Mouse (Mus musculus): ENCODE data around the gene Dhps. TPM values are rescaled to one million over a fixed set of nuclear protein-coding genes. Genes with fewer than 3 reads are reported as not detected.
"Not testable (repeated sequence)": the region's sequence is repeated elsewhere in the genome, so short reads cannot be mapped to it uniquely, and the experiment has no call there.

Dhps gene
- polyA plus RNA-seq, 1 experiment: 68.7 TPM

- DNase-seq (ENCODE audit: extremely low spot score in 1 of 2, low spot score in 1 of 2): peak; percentile 90 to 96
These were observed 11.5 kb upstream of the Dhps start, which contains the start of gene Fbxw9 for GRCm38 (mm10) chr8:85059879-85060616. Gene Fbxw9 (plus strand): TSS chr8:85060055.

- no peak for DNase-seq (ENCODE audit: extremely low spot score in 1 of 2, low spot score in 1 of 2)
These were observed 9.0 kb upstream of the Dhps start for GRCm38 (mm10) chr8:85062603-85063002.

DNA sequence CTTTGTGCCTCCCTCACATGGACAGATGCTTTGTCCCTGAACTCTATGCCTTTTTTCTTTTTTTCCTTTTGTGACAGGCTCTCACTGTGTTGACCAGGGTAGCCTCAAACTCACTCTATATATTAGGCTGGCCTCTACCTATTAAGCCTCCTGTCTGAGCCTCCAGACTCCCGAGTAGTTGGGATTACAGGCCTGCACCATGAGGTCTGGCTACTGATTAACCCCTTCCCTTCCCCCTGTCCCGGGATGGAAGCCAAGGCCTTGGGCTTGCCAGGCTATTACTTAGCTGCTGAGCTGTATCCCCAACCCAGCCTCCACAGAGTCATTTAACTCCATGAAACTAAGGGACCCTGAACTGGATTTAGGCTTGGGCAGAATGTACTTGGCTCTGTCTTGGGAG, 6.3 kb upstream of the Dhps start:
- no peak for DNase-seq (ENCODE audit: extremely low spot score in 1 of 2, low spot score in 1 of 2)

- no peak for DNase-seq (ENCODE audit: extremely low spot score in 1 of 2, low spot score in 1 of 2)
These were observed 4.4 kb upstream of the Dhps start for GRCm38 (mm10) chr8:85067155-85067554.

DNA sequence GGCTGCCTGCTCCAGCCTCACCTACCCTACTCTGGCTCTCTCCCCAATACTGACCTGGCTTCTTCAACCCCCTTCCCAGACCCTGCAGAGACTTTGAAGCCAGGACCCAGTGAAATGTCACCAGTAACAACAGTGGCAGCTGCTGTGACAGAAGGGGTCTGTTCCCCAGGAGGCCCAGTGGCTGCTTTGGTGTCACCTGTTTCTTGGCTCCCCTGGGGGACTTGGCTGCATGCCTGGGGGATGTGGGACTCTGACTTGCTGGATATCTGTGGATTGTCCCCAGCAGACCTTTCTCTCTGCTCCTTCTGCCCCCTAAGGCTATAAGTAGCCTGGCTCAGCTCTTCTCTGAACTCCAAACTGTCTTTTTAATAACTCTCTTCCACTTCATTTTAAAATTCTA, 3.6 kb upstream of the Dhps start, which contains the start of gene Gm5741:
TSS of gene Gm5741 (minus strand) at position 1 of the 400 bp plus-strand sequence.
- no peak for DNase-seq (ENCODE audit: extremely low spot score in 1 of 2, low spot score in 1 of 2)

DNA sequence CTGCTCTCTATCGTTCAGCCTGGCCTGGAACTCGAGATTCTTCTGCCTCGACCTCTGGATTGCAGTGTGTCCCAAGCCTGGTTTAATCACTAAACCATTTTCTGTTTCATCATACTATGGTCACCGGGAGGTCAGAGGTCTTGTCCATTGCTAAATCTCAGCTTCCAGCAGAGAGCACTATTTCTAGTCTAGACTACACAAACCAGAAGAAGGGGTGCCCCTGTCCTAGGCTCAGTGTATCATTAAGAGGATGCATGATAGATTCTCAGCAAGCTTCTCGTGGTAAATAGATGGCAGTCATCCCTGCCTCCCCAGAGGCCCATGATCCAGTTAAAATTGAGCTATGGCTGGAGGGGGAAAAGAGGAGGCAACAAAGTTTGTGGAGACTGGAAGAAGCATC, 516 bp upstream of the Dhps start:
- DNase-seq (ENCODE audit: extremely low spot score in 1 of 2, low spot score in 1 of 2): no peak

DNA sequence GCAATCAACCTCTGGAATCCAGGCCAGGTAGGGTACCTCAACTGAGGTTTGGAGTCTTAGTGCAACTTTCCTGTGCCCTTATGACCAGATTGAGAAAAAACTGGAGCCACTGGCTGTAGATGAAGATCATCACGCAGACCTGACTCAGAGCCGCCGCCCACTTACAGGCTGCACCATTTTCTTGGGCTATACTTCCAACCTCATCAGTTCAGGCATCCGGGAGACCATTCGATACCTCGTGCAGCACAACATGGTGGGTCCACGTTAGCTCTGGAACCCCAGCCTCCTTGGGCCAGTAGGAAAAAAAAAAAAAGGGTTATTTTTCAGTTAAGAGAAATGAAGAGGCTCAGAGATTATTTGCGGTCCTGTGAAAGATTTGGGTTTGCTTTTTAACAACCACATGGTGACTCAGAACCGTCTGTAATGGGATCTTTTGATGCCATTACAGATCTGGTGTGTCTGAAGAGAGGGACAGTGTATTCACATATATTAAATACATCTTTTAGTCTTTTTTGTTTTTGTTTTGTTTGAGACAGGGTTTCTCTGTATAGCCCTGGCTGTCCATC, 890 bp downstream of the Dhps start:
- peak in 1 of 2 experiments; percentile 40 for DNase-seq (ENCODE audit: extremely low spot score in 1 of 2, low spot score in 1 of 2)

DNA sequence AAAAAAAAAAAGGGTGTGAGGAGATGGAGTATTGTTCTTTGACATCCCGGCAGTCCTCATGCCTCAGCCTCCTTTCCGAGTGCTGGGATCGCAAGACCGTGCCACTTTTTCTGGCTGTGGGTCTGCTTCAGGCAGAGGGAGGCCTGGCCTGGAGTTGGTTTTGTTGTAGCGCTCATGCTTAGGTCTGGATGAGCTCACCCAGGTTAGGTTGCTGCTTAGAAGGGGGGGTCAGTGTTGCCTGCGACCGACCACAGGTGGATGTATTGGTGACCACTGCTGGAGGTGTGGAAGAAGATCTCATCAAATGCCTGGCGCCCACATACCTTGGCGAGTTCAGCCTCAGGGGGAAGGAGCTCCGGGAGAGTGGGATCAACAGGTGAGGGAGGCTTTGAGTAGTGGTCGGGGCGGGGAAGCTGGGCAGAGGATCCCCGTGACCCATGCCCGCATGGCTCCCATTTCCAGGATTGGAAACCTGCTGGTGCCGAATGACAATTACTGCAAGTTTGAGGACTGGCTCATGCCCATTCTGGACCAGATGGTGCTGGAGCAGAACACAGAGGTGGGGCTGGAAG, 1.6 kb downstream of the Dhps start:
- DNase-seq (ENCODE audit: extremely low spot score in 1 of 2, low spot score in 1 of 2): no peak

GRCm38 (mm10) chr8:85074167-85074566, 2.6 kb downstream of the Dhps start:
- no peak for DNase-seq (ENCODE audit: extremely low spot score in 1 of 2, low spot score in 1 of 2)

GRCm38 (mm10) chr8:85074617-85075016, 3.1 kb downstream of the Dhps start:
- no peak for DNase-seq (ENCODE audit: extremely low spot score in 1 of 2, low spot score in 1 of 2)

DNA sequence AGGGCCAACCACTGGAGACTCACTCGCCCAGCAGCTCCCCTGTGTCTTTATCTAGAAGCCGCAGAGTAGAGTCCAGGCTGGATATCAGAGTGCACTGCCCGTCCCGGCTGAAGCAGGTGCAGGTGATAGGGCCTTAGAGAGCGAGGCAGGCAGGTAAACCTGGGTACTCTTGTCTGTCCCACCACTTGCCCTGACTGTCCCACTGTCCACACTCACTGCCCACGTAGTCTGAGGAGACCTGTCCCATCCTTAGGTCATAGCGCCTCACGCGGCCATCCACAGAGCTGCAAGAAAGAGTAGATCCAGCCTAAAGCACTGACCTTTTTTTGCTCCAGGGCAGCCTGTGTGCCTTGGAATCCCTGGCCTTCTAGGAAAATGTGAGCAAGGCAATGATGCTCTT, 4.4 kb downstream of the Dhps start:
- no peak for DNase-seq (ENCODE audit: extremely low spot score in 1 of 2, low spot score in 1 of 2)

GRCm38 (mm10) chr8:85076993-85077392, 5.4 kb downstream of the Dhps start:
- peak; percentile 75 to 88 for DNase-seq (ENCODE audit: extremely low spot score in 1 of 2, low spot score in 1 of 2)

DNA sequence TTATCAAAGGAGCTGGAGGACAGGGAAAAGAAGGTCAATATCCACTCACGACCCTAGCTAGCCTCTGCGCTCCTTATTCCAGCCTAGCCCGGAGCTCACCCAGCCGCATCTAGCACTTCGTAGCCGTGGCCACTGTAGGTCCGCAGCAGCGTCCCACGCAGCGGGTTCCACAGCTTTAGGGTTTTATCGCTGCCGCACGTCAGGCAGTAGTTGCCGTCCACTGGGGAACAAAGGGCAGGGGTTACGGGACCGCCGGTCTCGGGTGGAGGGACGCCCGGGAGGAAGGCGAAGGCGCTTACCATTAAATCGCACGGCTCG, 8.6 kb downstream of the Dhps start:
- DNase-seq (ENCODE audit: extremely low spot score in 1 of 2, low spot score in 1 of 2): no peak

- peak in 1 of 2 experiments; percentile 71 for DNase-seq (ENCODE audit: extremely low spot score in 1 of 2, low spot score in 1 of 2)
These were observed 9.1 kb downstream of the Dhps start, which contains the start of gene Wdr83os for GRCm38 (mm10) chr8:85080532-85081215. Gene Wdr83os (plus strand): TSS chr8:85080740.

- DNase-seq (ENCODE audit: extremely low spot score in 1 of 2, low spot score in 1 of 2): no peak
These were observed 9.6 kb downstream of the Dhps start, which contains the start of gene Wdr83 for GRCm38 (mm10) chr8:85081216-85081555. Gene Wdr83 (minus strand): TSS chr8:85081306.

GRCm38 (mm10) chr8:85082169-85082568, 10.6 kb downstream of the Dhps start:
- not testable (repeated sequence) for DNase-seq (ENCODE audit: extremely low spot score in 1 of 2, low spot score in 1 of 2)

GRCm38 (mm10) chr8:85083108-85083813, 11.7 kb downstream of the Dhps start, which contains the start of gene Man2b1:
Gene Man2b1 (plus strand): TSS chr8:85083270.
- DNase-seq (ENCODE audit: extremely low spot score in 1 of 2, low spot score in 1 of 2): peak; percentile 88 to 93

GRCm38 (mm10) chr8:85084633-85085032, 13.1 kb downstream of the Dhps start:
- DNase-seq (ENCODE audit: extremely low spot score in 1 of 2, low spot score in 1 of 2): no peak

DNA sequence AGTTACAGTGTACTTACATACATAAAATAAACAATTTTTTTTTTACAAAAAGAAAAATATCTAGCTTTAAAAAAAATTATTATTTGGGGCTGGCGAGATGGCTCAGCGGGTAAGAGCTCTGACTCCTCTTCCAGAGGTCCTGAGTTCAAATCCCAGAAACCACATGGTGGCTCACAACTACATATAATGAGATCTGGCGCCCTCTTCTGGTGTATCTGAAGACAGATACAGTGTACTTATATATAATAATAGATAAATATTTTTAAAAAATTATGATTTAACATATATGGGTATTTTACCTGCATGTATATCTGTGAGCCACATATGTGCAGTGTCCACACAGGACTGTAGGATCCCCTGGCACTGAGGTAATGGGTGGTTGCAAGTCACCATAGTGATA, 14.7 kb downstream of the Dhps start:
- DNase-seq (ENCODE audit: extremely low spot score in 1 of 2, low spot score in 1 of 2): no peak

DNA sequence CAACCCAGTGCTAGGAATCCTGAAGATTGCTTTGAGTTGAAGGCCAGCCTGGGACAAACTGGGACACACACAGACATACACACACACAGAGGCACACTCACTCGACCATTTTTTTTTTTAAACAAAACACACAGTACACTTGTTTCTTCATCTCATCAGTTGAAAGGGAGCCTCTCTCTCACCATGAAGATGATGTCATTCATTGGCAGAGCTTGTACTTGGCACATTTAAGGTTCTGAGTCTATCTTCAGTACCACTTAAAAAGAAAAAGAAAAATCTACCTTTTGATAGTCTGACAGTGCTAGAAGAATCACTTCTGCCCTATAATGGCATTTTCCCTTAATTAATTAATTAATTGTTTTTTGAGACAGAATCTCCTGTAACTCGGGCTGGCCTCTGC, 17.2 kb downstream of the Dhps start:
- DNase-seq (ENCODE audit: extremely low spot score in 1 of 2, low spot score in 1 of 2): no peak

DNA sequence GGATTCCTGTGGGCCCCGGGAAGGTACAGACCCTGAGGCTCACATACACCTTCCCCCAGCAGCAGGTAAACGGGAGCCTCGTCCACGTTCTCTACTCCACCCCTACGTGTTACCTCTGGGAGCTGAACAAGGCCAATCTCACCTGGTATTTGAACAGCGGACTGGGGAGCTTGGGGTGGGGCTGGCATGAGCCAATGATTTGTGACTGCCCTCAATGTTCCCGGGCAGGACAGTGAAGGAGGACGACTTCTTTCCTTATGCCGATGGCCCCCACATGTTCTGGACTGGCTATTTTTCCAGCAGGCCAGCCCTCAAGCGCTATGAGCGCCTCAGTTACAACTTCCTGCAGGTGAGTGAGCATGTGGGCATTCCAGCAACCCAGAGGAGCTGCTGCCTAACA, 19.3 kb downstream of the Dhps start:
- DNase-seq (ENCODE audit: extremely low spot score in 1 of 2, low spot score in 1 of 2): no peak
